Mouse (Mus musculus) megakaryocyte, embryonic 14.5 days (primary cell): ENCODE measurements around the gene Med21.

Experiments used
- FLI1 ChIP-seq: IDR thresholded peaks from 2 replicates; pipeline ENCODE4 v1.6.1; 2012; ENCODE audit warnings: low read length, inconsistent platforms, mixed read lengths
- GATA1 ChIP-seq: IDR thresholded peaks from 3 replicates; pipeline ENCODE4 v1.6.1; 2012; ENCODE audit warnings: mixed read lengths, low read length, inconsistent platforms, borderline replicate concordance

- TF ChIP-seq GATA1 = no peak
- TF ChIP-seq FLI1 = no peak
Observed at GRCm38 (mm10) chr6:146602601-146603000, 39.7 kb upstream of the Med21 start.
